Mouse (Mus musculus): ENCODE data around the gene Polh. TPM values are rescaled to one million over a fixed set of nuclear protein-coding genes. Genes with fewer than 3 reads are reported as not detected.

Polh gene
- polyA plus RNA-seq, 1 experiment from 2014 or later: 26.0 TPM

GRCm38 (mm10) chr17:46164301-46164700, 38.1 kb downstream of the Polh start:
- H3K27me3 ChIP-seq (ENCODE audit: control insufficient read depth, insufficient read depth, low read depth, low read length): no peaks in the 10 kb centered on the region
- no peak for ATAC-seq (ENCODE audit: low read depth)
- H3K4me1 ChIP-seq (replicated peaks; ENCODE audit: control insufficient read depth, insufficient read depth, low read length): peaks cover 17% of the 10 kb centered on the region
- H3K4me3 ChIP-seq (ENCODE audit: low read length): no peak overlapping the region
- WGBS: 91% methylated on average over 8 of the region's 8 CpGs
- H3K9ac ChIP-seq (ENCODE audit: low read length): no peak overlapping the region
- peaks cover 45% of the 10 kb centered on the region for H3K36me3 ChIP-seq (ENCODE audit: control insufficient read depth, insufficient read depth, low read length)
- no peak overlapping the region for H3K4me2 ChIP-seq (ENCODE audit: low read depth, low read length)
- no peaks in the 10 kb centered on the region for H3K9me3 ChIP-seq (ENCODE audit: control insufficient read depth, low read length)
- H3K27ac ChIP-seq (ENCODE audit: low read length): no peak overlapping the region

GRCm38 (mm10) chr17:46162951-46163421, 39.5 kb downstream of the Polh start:
- peak overlapping the region; percentile 73 for H3K4me2 ChIP-seq (ENCODE audit: low read depth, low read length)
- ATAC-seq (ENCODE audit: low read depth): no peak
- 0 out of 2 replicates have a peak overlapping the region, but pooled peaks have one; percentile 1 for H3K9ac ChIP-seq (ENCODE audit: low read length)
- H3K4me3 ChIP-seq (ENCODE audit: low read length): peak overlapping the region; percentile 31
- H3K36me3 ChIP-seq (ENCODE audit: control insufficient read depth, insufficient read depth, low read length): peaks cover 37% of the 10 kb centered on the region
- no peaks in the 10 kb centered on the region for H3K27me3 ChIP-seq (ENCODE audit: control insufficient read depth, insufficient read depth, low read depth, low read length)
- H3K27ac ChIP-seq (ENCODE audit: low read length): peak overlapping the region; percentile 74
- H3K4me1 ChIP-seq (replicated peaks; ENCODE audit: control insufficient read depth, insufficient read depth, low read length): peaks cover 17% of the 10 kb centered on the region
- no peaks in the 10 kb centered on the region for H3K9me3 ChIP-seq (ENCODE audit: control insufficient read depth, low read length)
- WGBS: 47% methylated on average over 9 of the region's 9 CpGs

- peak overlapping the region; percentile 31 for H3K4me3 ChIP-seq (ENCODE audit: low read length)
- H3K9ac ChIP-seq (ENCODE audit: low read length): no peak overlapping the region
- H3K27me3 ChIP-seq (ENCODE audit: control insufficient read depth, insufficient read depth, low read depth, low read length): no peaks in the 10 kb centered on the region
- H3K4me1 ChIP-seq (replicated peaks; ENCODE audit: control insufficient read depth, insufficient read depth, low read length): peaks cover 17% of the 10 kb centered on the region
- no peaks in the 10 kb centered on the region for H3K9me3 ChIP-seq (ENCODE audit: control insufficient read depth, low read length)
- ATAC-seq (ENCODE audit: low read depth): no peak
- WGBS: 67% methylated on average over 7 of the region's 7 CpGs
- H3K36me3 ChIP-seq (ENCODE audit: control insufficient read depth, insufficient read depth, low read length): peaks cover 33% of the 10 kb centered on the region
- peak overlapping the region; percentile 73 for H3K4me2 ChIP-seq (ENCODE audit: low read depth, low read length)
- peak overlapping the region; percentile 10; the same call in 1 of the 2 replicates for H3K27ac ChIP-seq (ENCODE audit: low read length)
Observed at GRCm38 (mm10) chr17:46162551-46162950, 39.9 kb downstream of the Polh start.

- H3K4me3 ChIP-seq (ENCODE audit: low read length): peak overlapping the region; percentile 68
- peak overlapping the region; percentile 82 for H3K27ac ChIP-seq (ENCODE audit: low read length)
- no peaks in the 10 kb centered on the region for H3K27me3 ChIP-seq (ENCODE audit: control insufficient read depth, insufficient read depth, low read depth, low read length)
- H3K4me1 ChIP-seq (replicated peaks; ENCODE audit: control insufficient read depth, insufficient read depth, low read length): peaks cover 17% of the 10 kb centered on the region
- no peaks in the 10 kb centered on the region for H3K9me3 ChIP-seq (ENCODE audit: control insufficient read depth, low read length)
- peaks cover 26% of the 10 kb centered on the region for H3K36me3 ChIP-seq (ENCODE audit: control insufficient read depth, insufficient read depth, low read length)
- peak overlapping the region; percentile 73 for H3K4me2 ChIP-seq (ENCODE audit: low read depth, low read length)
- peak overlapping the region; percentile 81 for H3K9ac ChIP-seq (ENCODE audit: low read length)
- WGBS: 40% methylated on average over 9 of the region's 9 CpGs
- ATAC-seq (ENCODE audit: low read depth): no peak
Observed at GRCm38 (mm10) chr17:46161710-46162109, 40.7 kb downstream of the Polh start.

GRCm38 (mm10) chr17:46161179-46161578, 41.3 kb downstream of the Polh start:
- peak overlapping the region; percentile 82 for H3K27ac ChIP-seq (ENCODE audit: low read length)
- ATAC-seq (ENCODE audit: low read depth): peak; percentile 16
- 0% methylated on average over 19 of the region's 19 CpGs for WGBS
- H3K27me3 ChIP-seq (ENCODE audit: control insufficient read depth, insufficient read depth, low read depth, low read length): no peaks in the 10 kb centered on the region
- peak overlapping the region; percentile 81 for H3K9ac ChIP-seq (ENCODE audit: low read length)
- H3K4me2 ChIP-seq (ENCODE audit: low read depth, low read length): peak overlapping the region; percentile 73
- peaks cover 20% of the 10 kb centered on the region for H3K36me3 ChIP-seq (ENCODE audit: control insufficient read depth, insufficient read depth, low read length)
- H3K9me3 ChIP-seq (ENCODE audit: control insufficient read depth, low read length): no peaks in the 10 kb centered on the region
- H3K4me3 ChIP-seq (ENCODE audit: low read length): peak overlapping the region; percentile 68
- H3K4me1 ChIP-seq (replicated peaks; ENCODE audit: control insufficient read depth, insufficient read depth, low read length): peaks cover 17% of the 10 kb centered on the region

- Histone ChIP-seq H3K27ac (ENCODE audit: low read length) (peak within 1 kb of the TSS; percentile 96), H3K4me3 (ENCODE audit: low read length) (peak within 1 kb of the TSS; percentile 68), H3K36me3 (ENCODE audit: control insufficient read depth, insufficient read depth, low read length) (peaks cover 16% of the 10 kb centered on the region; the same call in 1 of the 2 replicates), H3K4me1 (replicated peaks; ENCODE audit: control insufficient read depth, insufficient read depth, low read length) (peaks cover 17% of the 10 kb centered on the region), H3K27me3 (ENCODE audit: control insufficient read depth, insufficient read depth, low read depth, low read length) (no peaks in the 10 kb centered on the region), H3K4me2 (ENCODE audit: low read depth, low read length) (peak within 1 kb of the TSS; percentile 83), H3K9me3 (ENCODE audit: control insufficient read depth, low read length) (no peaks in the 10 kb centered on the region), H3K9ac (ENCODE audit: low read length) (peak within 1 kb of the TSS; percentile 81)
- 0% methylated on average over 23 of the region's 23 CpGs for WGBS
- ATAC-seq (ENCODE audit: low read depth): peak; percentile 95
Observed at GRCm38 (mm10) chr17:46160686-46161085, 41.8 kb downstream of the Polh start, which contains the start of gene Gtpbp2. Gene Gtpbp2 (plus strand): TSS chr17:46161032.

- Histone ChIP-seq H3K4me1 (replicated peaks; ENCODE audit: control insufficient read depth, insufficient read depth, low read length) (peaks cover 17% of the 10 kb centered on the region), H3K4me2 (ENCODE audit: low read depth, low read length) (peak overlapping the region; percentile 83), H3K9ac (ENCODE audit: low read length) (peak overlapping the region; percentile 72), H3K4me3 (ENCODE audit: low read length) (peak overlapping the region; percentile 58), H3K36me3 (ENCODE audit: control insufficient read depth, insufficient read depth, low read length) (peaks cover 13% of the 10 kb centered on the region; the same call in 1 of the 2 replicates), H3K27me3 (ENCODE audit: control insufficient read depth, insufficient read depth, low read depth, low read length) (no peaks in the 10 kb centered on the region), H3K27ac (ENCODE audit: low read length) (peak overlapping the region; percentile 96), H3K9me3 (ENCODE audit: control insufficient read depth, low read length) (no peaks in the 10 kb centered on the region)
- peak; percentile 85 for ATAC-seq (ENCODE audit: low read depth)
- WGBS: under 1% methylated on average over 16 of the region's 16 CpGs
Observed at GRCm38 (mm10) chr17:46160090-46160662, 42.3 kb downstream of the Polh start.

GRCm38 (mm10) chr17:46159236-46159635, 43.2 kb downstream of the Polh start:
- Histone ChIP-seq H3K27ac (ENCODE audit: low read length) (peak overlapping the region; percentile 96), H3K4me2 (ENCODE audit: low read depth, low read length) (peak overlapping the region; percentile 83; the same call in 1 of the 2 replicates), H3K27me3 (ENCODE audit: control insufficient read depth, insufficient read depth, low read depth, low read length) (no peaks in the 10 kb centered on the region), H3K4me3 (ENCODE audit: low read length) (no peak overlapping the region), H3K9me3 (ENCODE audit: control insufficient read depth, low read length) (no peaks in the 10 kb centered on the region), H3K9ac (ENCODE audit: low read length) (peak overlapping the region; percentile 72; the same call in 1 of the 2 replicates), H3K4me1 (replicated peaks; ENCODE audit: control insufficient read depth, insufficient read depth, low read length) (peaks cover 17% of the 10 kb centered on the region), H3K36me3 (ENCODE audit: control insufficient read depth, insufficient read depth, low read length) (peaks cover 4% of the 10 kb centered on the region; the same call in 1 of the 2 replicates)
- WGBS: 39% methylated on average over 2 of the region's 2 CpGs
- no peak for ATAC-seq (ENCODE audit: low read depth)

- Histone ChIP-seq H3K9me3 (ENCODE audit: control insufficient read depth, low read length) (no peaks in the 10 kb centered on the region), H3K9ac (ENCODE audit: low read length) (no peak overlapping the region), H3K27me3 (ENCODE audit: control insufficient read depth, insufficient read depth, low read depth, low read length) (no peaks in the 10 kb centered on the region), H3K27ac (ENCODE audit: low read length) (no peak overlapping the region), H3K4me2 (ENCODE audit: low read depth, low read length) (no peak overlapping the region), H3K36me3 (ENCODE audit: control insufficient read depth, insufficient read depth, low read length) (no peaks in the 10 kb centered on the region), H3K4me1 (replicated peaks; ENCODE audit: control insufficient read depth, insufficient read depth, low read length) (peaks cover 12% of the 10 kb centered on the region), H3K4me3 (ENCODE audit: low read length) (no peak overlapping the region)
- ATAC-seq (ENCODE audit: low read depth): no peak
- WGBS: 88% methylated on average over 8 of the region's 8 CpGs
Observed at GRCm38 (mm10) chr17:46157131-46157530, 45.3 kb downstream of the Polh start.

All from lung, embryonic 16.5 days (tissue).